Mouse (Mus musculus) mouse trophoblast stem cell (cell line): ENCODE measurements around the gene Cd82.

ENCODE experiments used
- in situ Hi-C, 2 experiments: fragments of 300-500 bp; cut with MseI, MboI; formaldehyde crosslinking; loops; 2 replicates in 1 of 2; 3 replicates in 1 of 2; pipeline ENCODE4 v1.15.1; 2025

Gene Cd82

DNA sequence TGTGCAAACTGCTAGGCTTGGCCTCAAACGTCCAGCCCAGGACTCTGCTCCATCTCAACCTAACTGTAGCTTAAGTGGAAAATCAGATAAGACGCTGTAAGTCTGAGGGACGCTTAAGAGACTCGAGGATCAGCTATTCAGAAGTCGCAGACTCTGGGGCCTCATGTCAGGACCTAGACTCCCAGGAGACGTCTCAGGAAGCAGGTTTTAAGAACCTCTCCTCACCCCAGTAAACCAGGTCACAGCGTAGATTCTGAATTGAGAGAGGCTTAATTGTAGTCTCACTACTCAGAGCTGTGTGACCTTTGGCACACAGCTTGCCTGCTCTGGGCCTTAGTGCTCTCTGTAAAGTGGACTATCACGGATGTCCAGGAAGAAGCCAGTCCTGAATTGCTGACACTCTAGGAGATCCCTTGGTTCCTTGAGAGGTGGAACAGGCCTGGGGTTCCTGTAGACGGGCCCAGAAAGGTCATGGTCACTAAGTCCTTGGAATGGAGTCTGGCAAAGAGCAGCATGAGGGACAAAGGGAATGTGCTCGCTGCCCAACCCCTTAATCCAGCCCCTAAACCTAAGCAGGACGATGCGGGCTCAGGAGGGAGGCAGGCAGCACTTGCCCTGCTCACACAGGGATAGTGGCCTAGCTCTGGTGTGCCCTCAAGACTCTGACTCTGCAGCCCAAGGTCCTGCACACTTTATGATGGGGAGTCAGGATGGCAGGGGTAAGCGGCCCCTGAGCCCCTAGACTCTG, 16.2 kb downstream of the Cd82 start:
- in situ Hi-C loops, result no loop called here

DNA sequence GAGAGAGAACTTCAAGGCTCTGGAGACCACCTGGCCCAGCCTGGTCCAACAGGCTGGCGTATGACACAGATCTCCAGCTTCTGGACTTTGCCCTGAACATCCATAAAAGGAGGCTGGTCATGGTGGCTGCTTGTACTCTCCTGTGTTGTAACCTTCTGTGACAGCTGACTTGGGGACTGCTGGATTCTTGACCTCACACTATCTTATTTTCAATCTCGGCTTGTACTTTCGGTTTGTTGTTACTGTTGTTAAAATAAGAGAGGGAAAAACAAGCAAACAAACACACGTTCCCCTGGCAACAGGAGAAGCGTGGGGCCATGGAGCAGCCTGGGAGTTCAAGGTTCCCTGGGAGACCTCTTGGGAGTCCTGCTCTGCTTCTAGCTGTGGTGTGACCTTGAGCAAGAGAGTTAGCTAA, 17.7 kb downstream of the Cd82 start:
- in situ Hi-C loops, result no loop called here

DNA sequence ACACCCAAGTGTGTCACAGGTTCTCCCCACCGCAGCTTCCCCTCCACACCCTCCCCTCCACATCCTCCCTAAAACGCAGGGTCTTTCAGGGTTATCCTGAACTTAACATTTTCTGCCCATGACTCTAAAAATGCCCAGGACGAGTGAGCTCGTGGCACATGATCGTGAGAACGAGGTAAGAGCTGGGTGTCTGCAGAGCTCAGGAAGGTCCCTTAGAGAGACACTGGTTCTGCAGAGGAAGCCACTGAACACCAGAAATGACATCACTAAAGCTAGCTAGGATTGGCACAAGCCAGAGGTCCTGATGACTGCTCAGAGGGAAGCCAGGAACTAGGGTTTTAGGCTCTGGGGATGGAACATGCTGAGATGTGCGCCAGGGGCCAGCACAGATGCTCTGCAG, 18.7 kb downstream of the Cd82 start:
- in situ Hi-C loops, result no loop called here

DNA sequence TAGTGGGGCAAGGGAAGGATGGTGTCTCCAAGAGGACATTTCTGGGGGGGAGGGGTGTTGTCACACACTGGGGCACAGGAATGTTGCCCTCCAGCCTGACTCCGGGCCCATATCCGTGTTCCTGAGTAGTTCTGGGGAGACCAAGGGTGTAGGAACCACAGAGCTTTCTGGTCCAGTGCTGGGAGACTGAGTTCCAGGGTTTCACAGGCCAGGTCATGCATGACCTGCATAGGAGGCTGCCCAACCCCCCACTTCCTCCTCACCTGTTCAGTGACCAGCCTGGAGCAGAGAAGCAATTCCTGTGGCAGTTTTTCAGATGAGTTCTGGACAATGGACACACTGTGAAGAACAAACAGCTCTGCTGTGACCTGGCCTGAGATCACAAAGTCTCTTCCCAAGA, 19.8 kb downstream of the Cd82 start:
- in situ Hi-C loops, result no loop called here

DNA sequence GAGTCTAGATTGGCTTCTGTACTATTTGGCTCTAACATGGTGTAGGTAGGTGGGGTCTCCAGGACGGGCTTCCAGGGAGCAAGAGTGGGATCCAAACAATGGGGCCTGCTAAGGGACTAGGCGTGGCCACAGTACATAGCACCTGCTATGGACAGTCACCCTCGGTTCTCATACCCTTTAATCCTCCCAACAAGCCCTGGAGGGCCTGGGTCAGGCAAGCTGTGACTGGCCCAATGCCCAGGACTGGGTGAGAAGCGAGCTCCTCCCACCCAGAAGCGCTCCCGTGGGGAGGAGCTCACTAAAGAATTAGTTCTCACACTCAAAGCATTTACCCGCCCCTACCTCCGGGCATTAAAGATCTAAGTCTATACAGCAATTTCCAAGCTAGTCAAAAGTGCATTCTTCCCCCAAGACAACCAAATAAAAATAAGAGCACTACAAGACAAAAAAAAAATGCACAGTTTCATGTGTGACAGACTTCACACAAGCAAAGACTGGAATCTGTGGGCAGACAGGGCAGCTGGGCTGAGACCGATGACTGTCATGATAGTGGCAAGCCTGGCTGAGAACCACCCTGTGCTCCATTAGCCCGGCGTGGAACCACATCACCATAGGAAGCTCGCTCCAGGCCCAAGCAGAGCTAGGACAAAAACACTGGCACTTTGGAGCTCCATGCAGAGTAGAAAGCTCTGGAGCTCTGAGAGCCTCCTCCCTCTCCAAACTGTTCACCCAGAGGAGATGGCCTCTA, 23.0 kb downstream of the Cd82 start:
- in situ Hi-C loops, result no loop called here

DNA sequence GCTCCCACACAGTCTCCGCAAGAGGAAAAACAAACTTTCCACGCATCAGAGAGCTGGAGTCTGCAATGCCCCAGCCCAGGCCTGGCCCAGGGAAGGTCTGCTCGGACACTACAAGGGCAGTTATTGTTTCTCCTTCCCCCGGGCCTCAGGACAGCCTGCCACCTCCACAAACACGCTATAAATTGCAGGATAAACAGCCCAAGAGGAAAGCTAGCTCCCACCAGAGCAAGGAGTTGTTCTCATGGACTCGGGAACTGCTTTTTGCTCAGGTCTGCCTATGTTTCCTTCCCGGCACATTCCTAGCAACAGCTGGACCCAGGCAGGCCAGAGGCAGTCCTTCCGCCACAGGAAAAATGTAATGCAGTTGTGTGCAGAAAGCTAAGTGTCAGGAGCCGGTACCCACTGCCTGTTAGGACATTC, 23.6 kb downstream of the Cd82 start:
- in situ Hi-C loops, result no loop called here

DNA sequence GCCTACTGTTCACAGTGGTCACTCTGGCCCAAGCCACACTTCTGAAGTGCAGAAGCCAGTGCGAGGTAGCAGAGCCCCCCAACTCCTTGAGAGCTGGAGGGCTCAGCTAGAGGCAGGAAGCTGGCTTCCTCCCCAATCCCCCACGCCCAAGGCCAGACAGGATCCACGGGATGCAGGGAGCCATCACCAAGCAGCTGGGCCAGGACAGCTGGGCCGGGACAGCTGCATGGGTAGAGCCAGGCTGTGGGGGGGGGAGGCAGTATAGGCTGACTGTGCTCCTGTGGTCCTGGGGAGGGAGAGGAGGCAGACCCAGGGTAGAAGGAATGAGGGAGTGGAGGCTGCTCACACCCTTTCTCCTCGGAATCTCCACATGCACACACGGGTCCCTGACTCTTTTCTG, 24.6 kb downstream of the Cd82 start:
- in situ Hi-C loops, result no loop called here

DNA sequence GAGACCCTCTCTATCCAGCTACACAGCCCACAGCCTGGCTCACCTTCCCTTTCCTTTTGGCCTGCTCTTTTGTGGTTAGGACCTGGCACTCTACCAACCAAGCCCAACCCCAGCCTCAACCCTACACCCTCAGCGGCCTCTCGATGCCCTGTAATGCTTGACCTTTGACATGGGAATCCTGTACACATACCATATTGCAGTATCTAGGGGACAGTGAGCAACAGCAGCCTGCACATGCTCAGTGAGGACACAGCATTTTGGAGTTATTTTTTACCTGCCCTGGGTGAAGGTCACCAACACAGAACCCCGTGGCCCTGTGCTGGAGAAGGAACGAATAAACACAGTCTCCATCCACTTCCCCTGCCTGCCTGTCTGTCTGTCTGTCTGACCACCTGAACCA, 27.4 kb downstream of the Cd82 start:
- in situ Hi-C loops, result no loop called here

DNA sequence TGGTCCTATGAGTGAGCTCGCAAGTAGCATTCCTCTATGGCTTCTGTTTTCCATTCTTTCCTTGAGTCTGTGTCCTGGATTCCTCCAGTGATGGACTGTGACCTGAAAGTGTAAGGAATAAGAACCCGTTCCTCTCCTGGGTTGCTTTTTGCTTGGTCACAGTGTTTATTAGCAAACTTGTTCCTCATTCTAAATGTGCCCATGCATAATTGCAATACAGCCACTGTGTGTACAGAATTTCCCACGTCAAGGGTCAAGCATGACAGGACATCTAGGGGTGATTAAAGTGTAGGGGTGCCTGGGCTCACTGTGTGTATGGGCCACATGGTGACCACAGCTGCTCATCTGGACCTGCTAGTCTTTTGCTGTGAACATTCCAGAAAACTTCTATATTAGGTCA, 28.0 kb downstream of the Cd82 start:
- in situ Hi-C loops, result no loop called here

DNA sequence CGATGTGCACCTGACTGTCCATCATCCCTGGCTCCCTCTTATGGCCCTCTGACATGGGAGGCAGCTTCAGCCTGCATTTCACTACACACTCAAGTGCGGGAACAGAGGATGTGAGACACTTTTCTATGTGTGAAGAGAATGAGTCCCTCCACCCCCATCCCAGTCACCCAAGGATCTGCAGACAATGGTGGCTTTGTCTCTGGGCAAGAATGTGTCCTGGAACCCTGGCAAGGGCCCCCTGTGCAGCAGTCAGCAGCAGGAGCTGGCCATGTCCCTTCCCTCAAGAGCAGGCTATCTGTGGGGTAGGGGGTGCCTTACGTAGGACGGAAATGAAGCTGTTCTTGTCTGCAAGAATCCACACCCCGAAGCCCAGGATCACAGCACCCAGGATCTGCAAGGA, 29.4 kb downstream of the Cd82 start:
- in situ Hi-C loops, result no loop called here

DNA sequence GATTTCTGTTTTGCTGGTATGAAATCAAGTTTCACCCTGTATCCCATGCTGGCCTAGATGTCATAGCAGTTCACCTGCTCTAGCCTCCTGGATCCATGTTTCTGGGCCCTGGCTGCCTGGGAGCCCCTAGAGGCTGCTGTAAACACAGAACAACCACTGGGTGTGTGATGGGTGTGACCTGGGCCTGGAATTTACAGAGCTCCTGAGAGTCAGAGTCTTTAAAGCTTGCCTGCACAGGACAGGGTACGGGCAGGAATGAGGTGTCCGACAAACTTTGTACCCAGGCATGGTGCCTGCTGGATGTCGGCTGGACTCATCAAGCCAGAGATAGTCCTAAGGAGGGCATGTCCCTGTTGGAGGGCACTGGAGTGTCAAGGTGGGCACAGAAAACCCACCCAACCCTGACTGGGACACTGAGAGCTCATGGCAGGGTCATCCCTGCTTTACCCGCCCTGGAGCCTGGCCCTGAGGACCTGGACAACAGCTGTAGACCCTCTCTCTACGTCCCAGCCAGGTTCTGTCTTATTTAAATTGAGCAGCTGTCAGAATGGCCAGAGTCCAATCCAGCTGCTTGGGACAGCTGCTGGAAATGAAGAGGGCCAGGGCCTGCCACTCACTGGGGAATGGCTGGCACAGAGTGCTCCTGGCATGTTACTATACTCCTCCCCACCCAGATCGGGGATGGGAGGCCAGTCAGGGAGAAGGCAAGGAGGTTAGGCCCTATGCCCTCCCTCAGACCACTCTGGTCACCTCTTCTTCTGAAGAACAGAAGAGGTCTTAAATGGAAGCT, 30.1 kb downstream of the Cd82 start:
- in situ Hi-C loops, result no loop called here

DNA sequence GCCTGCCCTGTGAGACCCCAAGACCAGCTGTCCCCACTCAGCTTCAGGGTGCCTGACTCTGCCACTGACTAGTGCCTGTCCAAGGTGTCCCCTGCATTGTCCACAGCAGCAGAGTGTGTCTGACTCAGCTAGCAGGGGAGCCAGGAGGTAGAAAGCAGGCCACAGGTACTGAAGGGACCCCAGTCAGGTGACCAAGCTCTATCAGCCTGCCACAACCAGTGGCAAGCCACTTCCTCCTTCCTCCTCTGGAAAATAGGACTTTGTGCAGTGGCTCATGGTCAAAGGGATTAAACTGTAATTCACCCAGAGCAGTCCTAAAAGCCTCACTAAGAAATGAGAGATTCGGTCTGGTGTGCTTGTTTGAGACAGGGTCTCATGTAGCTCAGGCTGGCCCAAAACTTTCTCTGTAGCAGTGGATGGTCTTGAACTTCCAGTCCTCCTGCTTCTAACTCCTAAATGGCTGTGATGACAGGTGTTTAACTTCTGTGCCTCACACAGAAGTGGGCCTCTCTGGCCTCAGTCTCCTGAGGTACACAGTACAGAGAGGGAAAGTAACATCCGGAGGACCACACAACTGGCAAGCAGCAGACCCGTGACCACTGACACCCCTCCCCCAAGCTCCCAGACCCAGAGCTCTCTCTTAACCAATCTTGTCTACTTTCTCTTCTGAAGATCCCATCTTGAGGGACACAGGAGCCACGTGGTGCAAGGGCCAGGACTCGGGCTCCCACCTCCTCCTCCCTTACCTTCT, 31.2 kb downstream of the Cd82 start:
- in situ Hi-C loops, result no loop called here

DNA sequence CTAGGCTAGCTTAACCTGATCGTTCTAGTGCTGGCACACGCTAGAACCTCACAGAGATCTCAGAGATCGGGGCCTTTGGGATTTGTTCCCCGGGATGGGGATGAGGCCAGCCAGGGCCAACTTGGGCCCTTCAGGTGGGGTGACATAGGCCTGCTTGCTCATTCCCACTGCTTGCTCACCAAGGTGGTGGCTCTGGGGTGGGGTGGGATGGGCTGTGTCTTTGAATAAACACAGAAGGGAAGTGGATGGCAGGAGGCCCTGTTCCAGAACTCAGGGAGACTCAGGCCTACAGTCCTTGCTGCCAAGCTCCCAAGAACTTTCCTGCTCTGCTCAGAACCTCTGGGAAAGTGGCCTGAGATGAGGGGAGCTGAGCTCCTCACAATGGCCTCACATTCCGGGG, 31.9 kb downstream of the Cd82 start:
- in situ Hi-C loops, result no loop called here

DNA sequence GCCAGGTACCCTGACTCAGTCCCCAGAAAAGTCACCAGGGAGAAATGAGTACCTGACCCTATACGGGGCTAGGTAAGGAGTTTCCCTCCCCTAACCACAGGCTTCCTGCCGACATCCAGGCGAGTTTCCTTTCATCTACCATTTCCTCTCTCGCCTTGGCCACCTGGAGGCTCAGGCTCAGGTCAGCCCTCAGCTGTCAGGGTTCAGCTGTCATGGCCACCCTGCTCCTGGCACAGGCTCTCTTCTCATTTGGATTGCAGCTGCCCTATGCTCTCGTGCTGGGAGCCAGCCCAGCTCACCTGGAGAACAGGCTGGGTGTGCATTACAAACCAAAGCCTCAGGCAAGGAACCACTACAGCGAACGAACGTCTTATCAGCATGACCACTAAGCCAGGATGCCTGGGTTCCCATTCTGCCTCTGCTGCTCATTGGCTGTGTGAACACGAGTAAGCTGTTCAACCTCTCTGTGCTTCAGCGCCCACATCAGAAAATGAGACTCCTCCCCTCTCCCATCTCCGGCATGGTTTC, 34.9 kb downstream of the Cd82 start:
- in situ Hi-C loops, result no loop called here

DNA sequence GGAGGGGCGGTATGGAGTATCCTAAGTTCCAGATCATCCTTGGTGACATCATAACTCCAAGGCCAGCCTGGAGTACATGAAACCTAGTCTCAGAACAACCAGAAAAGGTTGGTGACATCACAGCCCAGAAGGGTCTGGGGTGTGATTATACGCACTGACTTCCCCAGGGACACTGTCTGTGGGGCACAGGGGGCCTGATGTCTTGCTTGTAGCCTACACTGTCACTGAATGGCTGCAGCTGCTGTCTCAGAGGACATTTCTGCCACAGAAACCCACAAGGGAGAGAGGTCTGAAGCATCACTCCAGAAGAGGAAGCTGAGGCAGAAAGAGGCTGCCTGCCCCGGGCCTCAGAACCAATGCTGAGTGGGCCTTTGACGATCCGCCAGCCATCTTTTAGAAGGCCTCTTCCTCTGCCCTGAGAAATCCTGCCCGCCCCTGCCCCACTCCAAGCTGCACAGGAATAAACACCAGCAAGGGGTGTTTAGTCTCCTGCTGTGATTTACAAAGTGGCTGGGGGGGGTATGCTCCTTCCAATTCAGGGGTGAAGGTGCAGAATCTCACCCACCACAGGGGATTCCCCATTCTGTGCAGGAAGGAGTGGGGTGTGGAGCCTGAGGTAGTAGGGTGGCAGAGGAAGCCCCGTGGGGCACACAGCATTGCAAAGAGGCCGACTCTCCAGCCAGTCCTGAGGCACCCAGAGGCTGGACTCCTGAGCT, 35.8 kb downstream of the Cd82 start:
- in situ Hi-C loops, result no loop called here

DNA sequence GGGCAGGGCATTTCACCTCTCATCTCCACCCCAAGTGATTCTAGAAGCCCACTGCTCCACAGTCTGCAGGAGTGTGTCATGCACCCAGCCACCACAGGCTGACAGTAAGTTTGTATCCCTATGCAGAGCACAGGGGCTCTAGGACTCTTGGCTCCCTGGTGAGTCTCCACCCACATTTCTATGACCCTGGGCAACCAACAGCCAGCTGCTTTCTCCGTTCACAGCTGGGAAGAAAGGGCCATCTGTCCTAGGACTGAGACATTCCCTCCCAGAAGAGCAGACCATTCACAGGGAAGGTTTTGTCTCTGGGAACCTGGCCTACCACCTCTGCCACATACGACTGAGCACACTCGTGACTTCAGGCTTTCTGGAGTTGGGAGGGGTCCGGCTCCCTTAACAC, 37.1 kb downstream of the Cd82 start:
- in situ Hi-C loops, result no loop called here

DNA sequence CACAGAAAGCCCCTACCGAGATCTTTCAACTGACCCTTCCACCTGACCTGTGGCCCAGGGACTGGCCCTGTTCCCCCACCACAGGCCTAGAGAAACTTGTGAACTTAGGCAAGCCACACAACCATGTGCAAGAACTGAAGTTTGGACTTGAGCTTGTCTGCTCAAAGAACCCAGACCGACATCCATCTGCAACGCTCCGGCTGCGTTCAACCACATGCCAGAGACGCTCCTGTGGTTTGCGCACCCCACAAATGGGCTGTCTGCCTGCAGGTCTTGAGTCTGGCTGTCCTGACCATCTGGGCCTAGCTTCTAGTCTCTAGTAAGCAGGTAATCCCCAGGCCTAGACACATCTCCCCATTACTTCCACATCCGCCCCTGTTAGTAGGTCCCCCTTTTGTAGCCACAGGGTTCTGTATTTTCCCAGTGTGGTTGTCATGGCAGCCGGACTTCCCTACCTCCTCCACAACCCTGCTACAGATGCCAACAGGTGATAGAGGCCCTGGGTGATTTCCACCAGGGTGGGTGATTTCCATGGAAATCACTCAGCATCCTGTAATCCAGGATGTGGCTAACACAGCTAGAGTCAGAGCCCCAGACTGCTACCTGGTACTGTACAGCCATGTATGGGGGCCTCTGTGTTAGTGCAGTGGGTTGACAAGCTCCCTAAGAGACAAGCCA, 38.5 kb downstream of the Cd82 start:
- in situ Hi-C loops, result no loop called here

DNA sequence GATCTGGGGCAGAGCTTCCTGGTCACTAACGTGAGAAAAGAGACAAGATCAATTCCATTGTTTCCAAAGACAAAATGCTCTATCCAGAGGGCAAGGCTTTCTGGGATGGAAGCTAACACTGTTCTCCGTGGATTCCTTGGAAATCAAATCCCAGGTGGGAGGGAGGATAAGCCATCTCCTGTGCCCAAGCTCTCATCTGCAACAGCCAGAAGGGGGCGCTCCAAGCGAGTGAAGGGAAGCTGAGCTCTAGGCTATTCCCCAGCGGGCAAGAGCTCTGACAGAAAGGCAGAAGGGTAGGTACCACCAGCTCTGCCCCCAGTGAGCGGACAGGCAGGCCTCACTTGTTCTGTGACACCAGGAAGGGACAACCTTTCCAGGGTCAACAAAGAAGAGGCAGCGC, 41.6 kb downstream of the Cd82 start:
- in situ Hi-C loops, result no loop called here

DNA sequence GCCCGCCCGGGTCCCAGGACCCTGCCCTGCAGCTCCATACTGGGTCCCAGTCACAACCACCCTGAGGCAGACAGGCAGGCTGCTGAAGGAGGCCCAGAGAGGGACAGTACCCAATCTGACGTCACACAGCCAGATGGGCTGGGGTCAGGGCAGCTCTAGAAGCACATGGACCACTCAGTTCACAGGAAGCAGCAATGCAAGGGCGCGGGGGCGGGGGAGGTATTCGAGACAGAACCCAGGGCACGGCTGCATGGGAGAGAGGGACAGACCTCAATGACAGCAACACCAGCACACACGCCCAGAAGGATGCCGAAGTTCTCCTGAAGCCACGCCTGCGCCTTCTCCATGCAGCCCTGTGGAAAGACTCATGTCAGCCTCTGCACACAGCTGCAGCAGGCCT, 43.0 kb downstream of the Cd82 start:
- in situ Hi-C loops, result loop anchor here in 1 of 2 experiments (5.0 kb wide), 1 partner anchor 47 kb away; no protein-coding TSS in a partner anchor

DNA sequence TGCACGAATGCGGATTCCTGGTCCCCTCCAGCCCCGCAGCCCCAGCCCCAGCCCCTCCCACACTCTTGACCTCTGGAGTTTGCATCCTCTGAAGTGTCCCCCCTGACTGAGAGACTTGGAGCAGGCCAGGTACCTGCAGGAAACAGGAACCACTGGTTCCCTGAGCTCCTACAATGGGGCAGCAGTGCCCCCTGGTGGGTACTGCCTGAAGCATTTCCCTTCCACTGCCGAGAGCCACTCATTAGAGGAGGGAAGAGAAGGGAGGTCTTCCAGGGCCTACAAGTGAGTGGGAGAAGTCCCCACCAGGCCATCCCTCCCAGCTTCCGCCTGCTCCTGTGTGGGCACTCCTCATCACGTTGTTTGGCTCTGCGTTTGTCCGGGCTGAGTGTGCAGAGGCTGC, 44.5 kb downstream of the Cd82 start:
- in situ Hi-C loops, result loop anchor here in 1 of 2 experiments (5.0 kb wide), 1 partner anchor 49 kb away; no protein-coding TSS in a partner anchor
